Mouse (Mus musculus): ENCODE results near the gene Prickle2.
A peak's percentile ranks its signal among the peaks of the same experiment; 100 is the strongest.

Prickle2 gene

GRCm38 (mm10) chr6:92665530-92665989, 40.4 kb downstream of the Prickle2 start:
- DNase-seq: peak; percentile 81 to 91

DNA sequence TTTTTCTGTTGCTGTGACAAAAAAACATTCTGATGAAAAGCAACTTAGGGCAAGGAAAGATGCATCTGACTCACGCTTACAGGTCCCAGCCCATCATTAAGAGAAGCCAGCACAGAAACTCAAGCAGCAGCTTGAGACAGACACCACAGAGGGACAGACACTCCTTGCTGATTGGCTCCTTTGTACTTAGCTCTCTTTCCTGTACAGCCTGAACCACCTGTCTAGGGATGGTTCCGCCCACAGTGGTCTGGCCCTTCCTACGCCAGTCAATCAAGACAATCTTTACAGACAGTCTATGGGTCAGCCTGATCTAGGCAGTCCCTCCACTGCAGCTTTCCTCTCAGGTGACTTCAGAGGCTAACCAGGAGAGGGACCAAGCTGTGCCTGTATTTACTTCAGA, 42.1 kb downstream of the Prickle2 start:
- DNase-seq: no peak

DNA sequence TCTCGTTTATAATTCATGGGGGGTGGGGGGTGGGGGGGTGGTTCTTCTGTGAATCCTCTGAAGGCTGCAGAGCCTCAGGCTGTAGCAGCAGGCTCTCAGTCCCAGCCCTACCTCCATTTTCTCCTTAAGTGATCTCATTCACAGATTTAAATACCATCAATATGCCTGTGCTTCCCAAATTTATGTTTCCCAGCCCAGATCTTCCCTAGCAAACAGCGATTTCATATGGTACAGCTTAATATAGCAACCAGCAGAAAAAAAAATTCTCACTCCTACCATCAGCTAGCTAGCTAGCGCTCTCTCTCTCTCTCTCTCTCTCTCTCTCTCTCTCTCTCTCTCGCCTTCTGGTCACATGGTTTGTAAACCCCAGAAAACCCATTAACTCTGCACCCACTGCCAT, 42.5 kb downstream of the Prickle2 start:
- DNase-seq: no peak

- DNase-seq: no peak
Measured at GRCm38 (mm10) chr6:92649063-92649462, 56.9 kb downstream of the Prickle2 start.

GRCm38 (mm10) chr6:92648571-92648970, 57.4 kb downstream of the Prickle2 start:
- DNase-seq: no peak

DNA sequence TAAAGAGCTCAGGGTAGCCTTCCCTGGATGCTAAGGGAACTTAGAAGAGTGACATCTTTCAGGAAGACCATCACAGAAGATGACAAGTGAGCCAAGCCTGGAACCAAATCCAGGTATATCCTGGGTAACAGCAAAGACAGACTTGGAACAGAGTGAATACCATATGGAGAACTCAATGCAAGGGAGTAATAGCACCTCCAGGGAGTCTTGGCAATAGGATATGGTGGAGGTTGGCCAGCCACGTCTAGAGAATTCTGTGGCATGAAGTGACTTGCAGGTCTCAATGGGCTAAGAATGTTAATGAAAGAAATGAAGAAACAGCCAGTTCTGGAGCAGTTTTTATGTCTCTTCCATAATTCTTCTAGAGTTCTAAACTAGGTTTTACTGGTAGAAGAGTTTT, 63.0 kb downstream of the Prickle2 start:
- no peak for DNase-seq

GRCm38 (mm10) chr6:92641956-92642355, 64.0 kb downstream of the Prickle2 start:
- DNase-seq: no peak

DNA sequence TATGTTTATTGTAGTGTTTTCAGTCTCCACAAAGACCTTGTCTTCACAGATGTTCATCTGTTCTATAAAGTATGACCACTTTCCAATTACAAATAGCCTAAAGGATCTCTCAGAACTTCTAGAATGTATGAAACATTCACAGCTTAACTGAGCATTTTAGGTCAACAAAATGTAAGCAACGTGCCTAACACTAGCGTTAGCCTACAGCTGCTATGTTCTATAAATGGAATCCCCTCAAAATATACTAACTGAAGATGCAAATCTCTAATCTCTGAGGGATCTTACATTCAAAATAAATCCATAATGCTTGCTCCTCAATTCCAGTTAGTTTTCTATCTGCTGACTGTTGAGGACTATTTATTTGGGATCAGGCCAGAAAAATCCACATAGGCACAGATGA, 65.1 kb downstream of the Prickle2 start:
- DNase-seq: no peak

GRCm38 (mm10) chr6:92636431-92636830, 69.5 kb downstream of the Prickle2 start:
- DNase-seq: no peak

DNA sequence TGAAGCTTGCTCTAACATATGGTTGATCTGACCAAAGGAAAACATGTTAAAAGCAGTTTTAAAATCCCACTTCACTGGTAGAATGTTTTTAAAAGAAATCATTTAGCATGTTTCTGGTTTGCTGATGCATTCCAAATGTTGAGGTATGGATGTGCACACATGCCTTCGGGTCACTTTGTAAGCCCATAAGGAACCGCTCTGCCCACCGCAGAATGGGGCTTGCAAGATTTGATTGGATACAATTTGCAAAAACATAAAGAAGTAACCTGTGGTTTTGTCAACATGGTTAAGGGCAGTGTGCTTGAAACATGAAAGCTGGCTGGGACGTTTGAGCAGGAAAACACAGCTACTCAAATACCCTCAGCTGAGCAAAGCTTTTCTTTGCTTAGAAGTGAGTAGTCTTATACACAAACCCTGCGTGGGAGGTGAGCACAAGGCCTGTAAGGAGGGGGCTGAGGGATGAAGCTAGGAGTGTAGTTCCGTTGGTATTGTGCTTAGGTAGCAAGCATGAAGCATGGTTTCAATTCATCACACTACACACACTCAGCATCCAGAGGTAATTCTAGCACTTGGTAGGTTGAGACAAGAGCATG, 71.0 kb downstream of the Prickle2 start:
- DNase-seq: no peak

GRCm38 (mm10) chr6:92630991-92631390, 75.0 kb downstream of the Prickle2 start:
- no peak for DNase-seq

DNA sequence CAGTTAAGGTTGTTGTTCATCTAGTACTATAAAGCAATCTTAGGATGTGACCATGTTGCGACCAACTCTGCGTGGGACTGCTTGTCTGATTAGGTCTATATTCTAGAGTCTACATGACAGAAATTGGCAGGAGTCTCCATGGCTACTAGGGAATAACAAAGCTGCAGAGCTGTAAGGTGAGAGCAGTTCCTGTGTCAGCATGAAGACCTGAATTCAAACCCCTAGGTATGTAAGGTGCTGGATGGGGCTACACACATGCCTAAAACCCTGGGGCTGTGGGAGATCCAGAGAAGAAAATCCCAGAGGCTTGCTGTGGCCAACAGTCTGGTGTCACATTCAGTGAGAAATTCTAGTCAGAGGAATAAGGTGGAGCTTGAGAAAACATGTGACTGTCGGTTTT, 78.2 kb downstream of the Prickle2 start:
- no peak for DNase-seq

DNA sequence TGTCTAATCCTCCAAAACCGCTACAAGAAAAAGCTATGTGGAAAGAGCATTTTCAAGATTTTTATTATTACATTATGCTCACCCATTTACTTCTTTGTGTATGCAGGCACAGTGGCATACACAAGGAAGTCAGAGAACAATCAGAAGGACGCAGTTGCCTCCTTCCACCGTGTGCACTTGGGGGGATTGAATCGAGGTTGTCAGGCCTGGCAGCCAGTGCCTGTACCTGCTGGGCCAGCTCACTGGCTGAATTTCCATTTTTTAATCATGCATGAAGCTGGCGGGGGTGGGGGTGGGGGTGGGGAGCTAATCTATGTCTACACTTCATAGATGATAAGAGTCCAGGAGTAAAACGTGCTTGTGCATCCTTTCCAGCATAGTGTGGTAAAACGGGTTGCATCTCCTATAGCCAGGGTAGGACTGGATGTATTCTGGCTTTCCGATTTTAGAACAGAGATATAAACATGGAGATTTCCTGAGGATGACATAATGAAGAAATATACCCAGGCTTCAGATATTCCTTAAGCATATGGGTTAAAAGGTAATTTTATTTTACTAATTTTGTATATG, 78.8 kb downstream of the Prickle2 start:
- DNase-seq: no peak

DNA sequence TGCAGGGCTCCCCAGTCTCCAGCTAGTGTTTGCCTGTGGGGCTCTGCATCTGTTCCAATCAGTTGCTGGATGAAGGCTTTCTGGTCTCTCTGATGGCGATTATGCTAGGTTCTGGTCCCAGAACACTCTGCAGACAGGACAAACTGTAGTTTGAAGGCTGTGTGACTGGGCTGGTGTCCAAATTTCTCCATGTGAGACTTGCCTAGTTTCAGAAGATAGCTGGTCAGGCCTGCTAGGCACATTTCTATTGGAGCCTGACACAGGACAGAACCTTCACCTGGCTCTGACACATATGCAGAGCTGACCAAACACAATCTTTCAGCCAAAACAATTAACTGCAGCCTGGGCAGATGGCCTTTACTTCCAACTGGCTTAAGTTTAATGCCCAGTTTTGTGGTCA, 80.0 kb downstream of the Prickle2 start:
- peak in 1 of 2 experiments; percentile 7 for DNase-seq

- no peak for DNase-seq
Measured at GRCm38 (mm10) chr6:92624306-92624705, 81.6 kb downstream of the Prickle2 start.

DNA sequence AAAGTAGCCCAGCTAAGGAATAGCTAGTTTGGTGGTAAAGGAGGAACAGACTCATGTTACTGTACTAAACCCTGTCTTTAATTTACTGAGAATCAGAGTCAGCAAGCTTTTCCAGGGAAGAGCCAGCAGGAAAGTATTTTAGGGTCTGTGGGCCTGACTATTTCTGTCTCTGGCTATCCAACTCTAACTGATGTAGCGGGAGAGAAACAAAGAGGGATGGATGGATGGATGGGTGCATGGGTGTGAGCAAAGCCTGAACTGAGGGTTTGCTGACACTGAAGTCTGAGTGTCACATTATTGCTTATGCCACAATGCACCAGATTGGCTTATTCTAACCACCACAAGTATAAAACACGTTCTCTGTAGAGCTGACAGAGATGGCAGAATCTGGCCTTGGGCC, 88.8 kb downstream of the Prickle2 start:
- DNase-seq: peak in 1 of 2 experiments; percentile 12

DNA sequence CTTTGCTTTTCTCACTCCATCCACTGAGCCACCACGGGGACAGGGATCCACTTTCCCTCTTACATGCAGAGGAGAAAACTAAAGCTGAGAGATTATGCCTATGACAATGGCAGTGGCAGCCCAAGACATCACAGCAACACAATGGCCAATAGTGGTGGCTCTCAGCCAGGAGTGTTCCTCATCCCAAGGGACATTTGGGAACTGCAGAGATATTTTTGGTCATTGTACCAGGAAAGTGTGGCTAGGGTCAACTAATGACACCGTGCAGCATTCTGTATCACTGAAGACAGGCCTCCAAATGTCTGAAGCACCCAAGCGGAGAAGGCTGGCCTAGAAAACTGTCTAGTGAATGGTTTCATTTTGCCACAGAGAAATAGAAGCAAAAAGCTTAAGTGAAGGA, 91.2 kb downstream of the Prickle2 start:
- DNase-seq: peak; percentile 34 to 46

GRCm38 (mm10) chr6:92612151-92612769, 93.7 kb downstream of the Prickle2 start:
- DNase-seq: peak; percentile 39 to 67

- no peak for DNase-seq
Measured at GRCm38 (mm10) chr6:92609682-92610235, 96.2 kb downstream of the Prickle2 start.

DNA sequence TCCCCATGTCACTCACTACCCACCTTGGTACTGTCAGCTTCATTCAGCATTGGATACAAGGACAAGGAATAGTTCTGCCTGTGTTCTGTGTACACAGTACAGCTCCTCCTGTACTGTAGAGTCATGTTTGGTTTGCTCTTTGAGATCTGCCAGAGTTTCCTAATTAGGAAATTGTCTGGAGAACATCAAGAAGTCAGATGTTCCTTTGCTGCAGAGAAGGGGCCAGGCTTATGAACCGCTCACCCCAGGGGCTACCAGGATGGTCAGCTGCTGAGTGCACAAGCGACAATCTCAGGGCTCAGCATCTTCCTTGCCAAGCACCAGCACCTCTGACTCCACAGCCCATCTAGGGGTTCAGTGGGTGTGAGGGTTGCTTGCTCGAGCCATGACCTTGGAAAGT, 96.9 kb downstream of the Prickle2 start:
- no peak for DNase-seq

DNA sequence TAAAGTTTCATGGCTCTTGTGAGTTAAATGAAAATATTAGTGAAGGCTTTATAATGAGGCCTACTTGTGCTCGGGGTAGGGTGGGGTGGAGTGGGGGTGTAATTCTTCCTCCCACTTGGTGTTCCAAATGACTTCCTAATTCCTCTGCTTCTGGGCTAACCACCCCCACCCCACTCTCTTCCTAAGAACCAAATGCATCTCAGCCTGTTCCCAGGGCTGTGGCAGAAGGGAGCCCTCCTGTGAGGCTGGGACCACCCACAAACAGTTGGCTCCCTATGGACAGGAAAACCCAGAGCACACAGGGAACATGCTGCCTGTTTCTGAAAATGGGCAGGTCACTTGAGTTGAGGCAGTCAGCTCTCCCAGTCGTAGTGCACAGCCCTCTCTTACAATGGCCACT, 100.8 kb downstream of the Prickle2 start:
- DNase-seq: no peak

DNA sequence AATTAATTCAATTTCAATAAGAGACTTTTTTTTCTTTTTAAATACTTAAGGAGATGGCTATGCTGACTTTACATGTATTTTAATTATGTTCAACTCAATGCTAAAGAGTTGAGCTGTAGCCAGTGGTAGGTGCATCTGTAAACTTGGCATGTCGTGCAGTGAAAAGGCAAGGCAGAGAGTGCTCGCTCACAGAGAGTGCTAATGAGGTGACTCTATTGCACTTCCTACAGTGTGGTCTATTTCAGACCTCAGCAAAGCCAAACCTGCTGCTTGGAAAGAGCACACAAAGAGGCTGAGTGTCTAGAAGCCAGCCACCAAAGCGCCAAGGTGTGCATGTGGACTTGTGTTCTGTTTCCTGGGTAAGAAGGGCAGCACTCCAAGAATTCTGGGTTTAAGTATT, 109.6 kb downstream of the Prickle2 start:
- DNase-seq: no peak

- DNase-seq: no peak
Measured at GRCm38 (mm10) chr6:92589381-92590065, 116.4 kb downstream of the Prickle2 start.

- no peak for DNase-seq
Measured at GRCm38 (mm10) chr6:92584026-92584425, 121.9 kb downstream of the Prickle2 start.

Measured in kidney, postnatal 36 days (tissue).